Mouse (Mus musculus): ENCODE measurements around the gene Mat2a.

Gene Mat2a

GRCm38 (mm10) chr6:72428036-72428435, 11.3 kb downstream of the Mat2a start:
- in situ Hi-C loops (cut with MboI; ENCODE audit: low pct_unique_long_range_greater_than_20kb in 1 of 2, low sequenced_read_pairs in 2 of 2, unreplicated experiment in 1 of 2): loop anchor here (5.0 to 10.0 kb wide), 3 partner anchors 94 to 407 kb away; partner anchors contain the start of gene Sh2d6 (in 1 of the 2)

GRCm38 (mm10) chr6:72425646-72426045, 13.7 kb downstream of the Mat2a start:
- in situ Hi-C loops (cut with MboI; ENCODE audit: low pct_unique_long_range_greater_than_20kb in 1 of 2, low sequenced_read_pairs in 2 of 2, unreplicated experiment in 1 of 2): loop anchor here (5.0 to 10.0 kb wide), 3 partner anchors 97 to 409 kb away; partner anchors contain the start of gene Sh2d6 (in 1 of the 2)

- in situ Hi-C loops (cut with MboI; ENCODE audit: low pct_unique_long_range_greater_than_20kb in 1 of 2, low sequenced_read_pairs in 2 of 2, unreplicated experiment in 1 of 2): loop anchor here (10.0 to 25.0 kb wide), 2 partner anchors 414 to 416 kb away; no protein-coding TSS in a partner anchor
Measured at GRCm38 (mm10) chr6:72420901-72421300, 18.5 kb downstream of the Mat2a start.

GRCm38 (mm10) chr6:72419806-72420205, 19.6 kb downstream of the Mat2a start:
- in situ Hi-C loops (cut with MboI; ENCODE audit: low pct_unique_long_range_greater_than_20kb in 1 of 2, low sequenced_read_pairs in 2 of 2, unreplicated experiment in 1 of 2): loop anchor here (10.0 to 25.0 kb wide), 2 partner anchors 415 to 417 kb away; no protein-coding TSS in a partner anchor

- in situ Hi-C loops (cut with MboI; ENCODE audit: low pct_unique_long_range_greater_than_20kb in 1 of 2, low sequenced_read_pairs in 2 of 2, unreplicated experiment in 1 of 2): loop anchor here in 1 of 2 experiments (25.0 kb wide), 1 partner anchor 419 kb away; no protein-coding TSS in a partner anchor
Measured at GRCm38 (mm10) chr6:72418279-72418678, 21.1 kb downstream of the Mat2a start.

GRCm38 (mm10) chr6:72415964-72416772, 23.2 kb downstream of the Mat2a start:
- in situ Hi-C loops (cut with MboI; ENCODE audit: low pct_unique_long_range_greater_than_20kb in 1 of 2, low sequenced_read_pairs in 2 of 2, unreplicated experiment in 1 of 2): loop anchor here in 1 of 2 experiments (25.0 kb wide), 1 partner anchor 421 kb away; no protein-coding TSS in a partner anchor

GRCm38 (mm10) chr6:72415181-72415580, 24.2 kb downstream of the Mat2a start:
- in situ Hi-C loops (cut with MboI; ENCODE audit: low pct_unique_long_range_greater_than_20kb in 1 of 2, low sequenced_read_pairs in 2 of 2, unreplicated experiment in 1 of 2): loop anchor here in 1 of 2 experiments (25.0 kb wide), 1 partner anchor 422 kb away; no protein-coding TSS in a partner anchor

GRCm38 (mm10) chr6:72414076-72414756, 25.1 kb downstream of the Mat2a start, which contains the start of gene Ggcx:
Ggcx (plus strand) TSS chr6:72414308.
- in situ Hi-C loops (cut with MboI; ENCODE audit: low pct_unique_long_range_greater_than_20kb in 1 of 2, low sequenced_read_pairs in 2 of 2, unreplicated experiment in 1 of 2): loop anchor here in 1 of 2 experiments (25.0 kb wide), 1 partner anchor 423 kb away; no protein-coding TSS in a partner anchor

- in situ Hi-C loops (cut with MboI; ENCODE audit: low pct_unique_long_range_greater_than_20kb in 1 of 2, low sequenced_read_pairs in 2 of 2, unreplicated experiment in 1 of 2): loop anchor here in 1 of 2 experiments (25.0 kb wide), 1 partner anchor 427 kb away; no protein-coding TSS in a partner anchor
Measured at GRCm38 (mm10) chr6:72410518-72410917, 28.8 kb downstream of the Mat2a start.

- in situ Hi-C loops (cut with MboI; ENCODE audit: low pct_unique_long_range_greater_than_20kb in 1 of 2, low sequenced_read_pairs in 2 of 2, unreplicated experiment in 1 of 2): loop anchor here in 1 of 2 experiments (25.0 kb wide), 1 partner anchor 427 kb away; no protein-coding TSS in a partner anchor
Measured at GRCm38 (mm10) chr6:72410003-72410402, 29.4 kb downstream of the Mat2a start.

GRCm38 (mm10) chr6:72409567-72409966, 29.8 kb downstream of the Mat2a start:
- in situ Hi-C loops (cut with MboI; ENCODE audit: low pct_unique_long_range_greater_than_20kb in 1 of 2, low sequenced_read_pairs in 2 of 2, unreplicated experiment in 1 of 2): loop anchor here (5.0 to 25.0 kb wide), 2 partner anchors 127 to 428 kb away; no protein-coding TSS in a partner anchor

- in situ Hi-C loops (cut with MboI; ENCODE audit: low pct_unique_long_range_greater_than_20kb in 1 of 2, low sequenced_read_pairs in 2 of 2, unreplicated experiment in 1 of 2): loop anchor here (5.0 to 25.0 kb wide), 2 partner anchors 125 to 430 kb away; no protein-coding TSS in a partner anchor
Measured at GRCm38 (mm10) chr6:72407119-72407518, 32.2 kb downstream of the Mat2a start.

- in situ Hi-C loops (cut with MboI; ENCODE audit: low pct_unique_long_range_greater_than_20kb in 1 of 2, low sequenced_read_pairs in 2 of 2, unreplicated experiment in 1 of 2): loop anchor here (5.0 to 25.0 kb wide), 2 partner anchors 123 to 432 kb away; no protein-coding TSS in a partner anchor
Measured at GRCm38 (mm10) chr6:72405356-72405755, 34.0 kb downstream of the Mat2a start.

GRCm38 (mm10) chr6:72401875-72402274, 37.5 kb downstream of the Mat2a start:
- in situ Hi-C loops (cut with MboI; ENCODE audit: low pct_unique_long_range_greater_than_20kb in 1 of 2, low sequenced_read_pairs in 2 of 2, unreplicated experiment in 1 of 2): loop anchor here in 1 of 2 experiments (25.0 kb wide), 1 partner anchor 435 kb away; no protein-coding TSS in a partner anchor

GRCm38 (mm10) chr6:72399967-72400366, 39.4 kb downstream of the Mat2a start:
- in situ Hi-C loops (cut with MboI; ENCODE audit: low pct_unique_long_range_greater_than_20kb in 1 of 2, low sequenced_read_pairs in 2 of 2, unreplicated experiment in 1 of 2): loop anchor here in 1 of 2 experiments (25.0 kb wide), 1 partner anchor 437 kb away; no protein-coding TSS in a partner anchor

- in situ Hi-C loops (cut with MboI; ENCODE audit: low pct_unique_long_range_greater_than_20kb in 1 of 2, low sequenced_read_pairs in 2 of 2, unreplicated experiment in 1 of 2): no loop called here
Measured at GRCm38 (mm10) chr6:72396837-72397251, 42.5 kb downstream of the Mat2a start.

GRCm38 (mm10) chr6:72392341-72392740, 47.0 kb downstream of the Mat2a start:
- in situ Hi-C loops (cut with MboI; ENCODE audit: low pct_unique_long_range_greater_than_20kb in 1 of 2, low sequenced_read_pairs in 2 of 2, unreplicated experiment in 1 of 2): no loop called here

- in situ Hi-C loops (cut with MboI; ENCODE audit: low pct_unique_long_range_greater_than_20kb in 1 of 2, low sequenced_read_pairs in 2 of 2, unreplicated experiment in 1 of 2): no loop called here
Measured at GRCm38 (mm10) chr6:72390795-72391521, 48.4 kb downstream of the Mat2a start.
